Mouse (Mus musculus): ENCODE results near the gene Tmem129. TPM values are rescaled to one million over a fixed set of nuclear protein-coding genes. Genes with fewer than 3 reads are reported as not detected.

The Tmem129 gene
- 31.4 and 35.5 TPM in 2 replicates for polyA plus RNA-seq (2021; fragmentation: Nextera tagmentation)
- long read RNA-seq, experiment 1, transcript Tmem129-203 (4 exons, 2,369 nt), result minor isoform, 18 of 216 reads
- long read RNA-seq, experiment 1, transcript Tmem129-201 (4 exons, 2,828 nt), result major isoform, 122 of 216 reads
- long read RNA-seq, experiment 1, partial matches to known transcripts, result 17 of 216 reads
- long read RNA-seq, experiment 1, other reads (novel, unspliced or antisense), result 59 of 216 reads
- long read RNA-seq, experiment 2, transcript Tmem129-201 (4 exons, 2,828 nt), result major isoform, 26 of 46 reads
- long read RNA-seq, experiment 2, transcript Tmem129-203 (4 exons, 2,369 nt), result minor isoform, 5 of 46 reads
- long read RNA-seq, experiment 2, partial matches to known transcripts, result 7 of 46 reads
- long read RNA-seq, experiment 2, other reads (novel, unspliced or antisense), result 8 of 46 reads

DNA sequence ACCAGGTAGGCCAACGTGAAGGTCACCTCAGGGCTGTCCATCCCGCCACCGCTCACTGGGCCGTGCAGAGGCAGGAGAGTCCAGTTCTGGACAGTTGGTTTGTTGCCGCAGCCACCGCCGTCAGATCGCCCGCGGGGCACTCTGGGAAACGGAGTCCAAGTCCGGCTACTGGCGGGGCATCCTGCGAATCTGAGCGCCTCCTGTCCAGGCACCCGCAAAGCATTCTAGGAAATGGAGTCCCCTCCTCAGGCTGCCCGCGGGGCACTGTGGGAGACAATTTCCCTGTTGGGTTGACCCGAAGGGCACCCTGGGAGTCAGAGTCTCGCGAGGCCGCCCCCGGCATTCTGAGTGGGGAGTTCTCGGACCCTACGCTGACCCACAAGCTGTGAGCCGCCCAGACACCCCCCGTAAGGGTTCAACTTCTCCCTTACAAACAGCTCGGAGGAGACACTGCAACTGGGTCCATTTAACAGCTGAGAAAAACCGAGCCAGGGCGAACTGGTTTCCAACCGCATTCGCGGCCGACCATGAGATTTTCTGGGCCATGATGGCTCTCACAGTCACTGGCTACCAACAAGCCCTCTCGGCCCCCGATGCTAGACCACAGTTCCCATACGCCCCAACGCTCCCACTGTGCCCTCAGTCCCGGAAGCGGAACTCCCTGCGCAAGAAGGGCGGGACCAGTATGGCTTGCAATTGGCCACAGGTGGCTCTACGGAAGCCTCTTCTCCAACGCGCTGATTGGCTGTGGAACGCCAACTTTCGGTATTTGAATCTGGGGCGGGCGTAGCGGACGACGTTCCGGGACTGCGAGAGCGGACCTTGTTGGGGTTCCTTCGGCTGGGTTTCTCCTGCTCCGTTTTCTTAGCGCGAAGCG lies at the start of gene Tmem129, which contains the start of gene Tacc3:
Gene Tmem129, minus strand, starts transcription at position 630 of the 877 bp plus-strand sequence.
Gene Tacc3, plus strand, starts transcription at position 342 of the 877 bp plus-strand sequence.

DNA sequence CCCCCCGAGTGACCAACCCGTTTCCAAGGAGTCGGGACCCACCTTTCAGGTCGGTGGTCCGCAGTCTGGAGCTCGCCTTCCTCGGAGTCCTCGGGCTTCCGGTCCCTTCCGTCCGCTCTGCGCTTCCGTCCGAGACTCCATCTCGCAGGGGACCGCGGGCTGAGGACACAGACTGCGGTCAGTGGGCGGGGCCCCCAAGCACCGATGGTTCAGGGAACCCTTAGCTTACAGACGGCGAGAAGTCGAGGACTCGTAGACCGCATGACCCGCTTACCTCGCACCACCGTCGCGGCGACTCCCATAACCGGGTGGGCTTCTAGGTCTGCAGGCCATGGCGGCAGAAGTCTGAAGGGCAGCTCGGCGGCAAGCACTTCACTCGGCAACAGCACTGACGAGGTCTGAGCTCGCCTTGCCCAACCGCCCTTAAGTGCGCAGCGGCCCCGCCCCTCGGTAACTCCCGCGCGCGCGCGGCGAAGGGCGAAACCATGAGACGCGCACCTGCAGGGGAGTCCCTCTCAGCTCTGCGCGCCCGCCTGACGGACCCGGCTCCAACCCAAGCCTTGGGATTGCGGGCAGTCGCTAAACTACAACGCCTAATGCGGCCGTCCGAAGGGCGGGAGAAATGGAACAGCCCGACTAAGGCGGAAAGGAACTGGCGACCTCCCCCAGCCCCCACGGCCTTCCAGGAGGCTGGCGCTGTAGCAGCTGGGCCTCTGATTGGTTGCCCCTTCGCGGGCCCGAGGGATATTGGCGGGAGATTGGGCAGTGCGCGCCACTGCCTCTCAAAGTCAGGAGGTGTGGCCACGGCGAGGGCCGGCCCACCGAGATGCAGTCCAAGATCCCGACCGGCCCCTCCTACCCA lies 6.1 kb downstream of the Tmem129 start, which contains the start of gene Slbp:
Gene Slbp, minus strand, starts transcription at position 654 of the 862 bp plus-strand sequence.

GRCm38 (mm10) chr5:33629301-33629987 lies 28.8 kb downstream of the Tmem129 start, which contains the start of the genes Fam53a and Gm9903:
TSS of gene Fam53a (minus strand) at chr5:33629635.
TSS of gene Gm9903 (plus strand) at chr5:33629925.

Other genes with a start within 250 kb of the Tmem129 start
- gene Nkx1-1, start 224.4 kb downstream of the Tmem129 start, polyA plus RNA-seq (2021; fragmentation: Nextera tagmentation), result not detected in 2 replicates
- 30.7 and 33.6 TPM in 2 replicates for gene Fam53a, start 28.8 kb downstream of the Tmem129 start, polyA plus RNA-seq (2021; fragmentation: Nextera tagmentation)
- gene Gm9903, start 28.5 kb downstream of the Tmem129 start, polyA plus RNA-seq (2021; fragmentation: Nextera tagmentation), result 0.61 and 0.63 TPM in 2 replicates
- 27.1 and 34.4 TPM in 2 replicates for gene Slbp, start 5.8 kb downstream of the Tmem129 start, polyA plus RNA-seq (2021; fragmentation: Nextera tagmentation)
- gene Tacc3, start 288 bp downstream of the Tmem129 start, polyA plus RNA-seq (2021; fragmentation: Nextera tagmentation), result 3.2 and 3.3 TPM in 2 replicates
- 51.0 and 65.2 TPM in 2 replicates for gene Fgfr3, start 63.3 kb upstream of the Tmem129 start, polyA plus RNA-seq (2021; fragmentation: Nextera tagmentation)
- 66.7 and 73.1 TPM in 2 replicates for gene Letm1, start 124.4 kb upstream of the Tmem129 start, polyA plus RNA-seq (2021; fragmentation: Nextera tagmentation)
- gene Nsd2, start 162.3 kb upstream of the Tmem129 start, polyA plus RNA-seq (2021; fragmentation: Nextera tagmentation), result 7.8 and 17.3 TPM in 2 replicates